ENCODE assay signal across 8 mouse cellular contexts in the genomic region with DNA sequence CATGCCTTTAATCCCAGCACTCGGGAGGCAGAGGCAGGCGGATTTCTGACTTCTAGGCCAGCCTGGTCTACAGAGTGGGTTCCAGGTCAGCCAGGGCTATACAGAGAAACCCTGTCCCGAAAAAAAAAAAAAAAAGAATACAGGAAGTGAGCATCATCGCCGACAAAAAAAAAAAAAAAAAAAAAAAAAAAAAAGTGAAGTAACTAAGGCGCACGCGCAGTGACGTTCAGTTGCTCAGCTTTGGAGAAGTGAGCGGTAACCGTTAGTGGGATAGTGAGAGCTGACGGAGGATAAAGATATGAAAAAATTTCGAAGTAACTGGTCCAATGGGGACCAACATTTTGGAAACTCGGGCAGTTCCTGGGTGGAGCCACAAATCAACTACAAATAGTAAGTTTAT. TPM values are rescaled to one million over a fixed set of nuclear protein-coding genes. Genes with fewer than 3 reads are reported as not detected.
DNase-seq lines count a peak whose midpoint lies in the region; ATAC-seq and TF ChIP-seq lines count a peak whose summit lies in the region.

A gene (plus strand): TSS at position 229 of the 400 bp plus-strand sequence.

- H3K4me2 ChIP-seq in heart, embryonic 12.5 days, result peak within 1 kb of the TSS; percentile 64
- H3K4me2 ChIP-seq in forebrain, embryonic 12.5 days, result peak within 1 kb of the TSS; percentile 47
- peak within 1 kb of the TSS; percentile 28; the same call in 1 of the 2 replicates for H3K4me2 ChIP-seq in limb, embryonic 11.5 days (ENCODE audit: low read depth, severe bottlenecking)

- 85% methylated on average over 11 of the region's 14 CpGs for WGBS in heart, embryonic 12.5 days
- 87% methylated on average over 14 of the region's 14 CpGs for WGBS in forebrain, embryonic 12.5 days
- WGBS in limb, embryonic 11.5 days, result 89% methylated on average over 14 of the region's 14 CpGs
- 84% methylated on average over 14 of the region's 14 CpGs for WGBS in small intestine, adult 2 months

- H3K9ac ChIP-seq in heart, embryonic 12.5 days, result no peak within 1 kb of the TSS
- H3K9ac ChIP-seq in ES-E14 (ENCODE audit: insufficient read depth, low read depth, low read length, poor library complexity, severe bottlenecking), result no peak within 1 kb of the TSS
- no peak within 1 kb of the TSS for H3K9ac ChIP-seq in forebrain, embryonic 12.5 days
- no peak within 1 kb of the TSS for H3K9ac ChIP-seq in limb, embryonic 11.5 days (ENCODE audit: low read length)

- H3K27ac ChIP-seq in heart, embryonic 12.5 days (ENCODE audit: poor library complexity, severe bottlenecking), result no peak within 1 kb of the TSS
- no peak within 1 kb of the TSS for H3K27ac ChIP-seq in ES-E14 (ENCODE audit: insufficient read depth, low read depth, low read length, poor library complexity, severe bottlenecking)
- H3K27ac ChIP-seq in forebrain, embryonic 12.5 days, result peak within 1 kb of the TSS; percentile 50; the same call in 1 of the 2 replicates
- H3K27ac ChIP-seq in limb, embryonic 11.5 days (replicated peaks; ENCODE audit: low read depth, low read length), result no peak within 1 kb of the TSS
- peak within 1 kb of the TSS; percentile 49; the same call in 1 of the 2 replicates for H3K27ac ChIP-seq in small intestine, adult 2 months (ENCODE audit: insufficient read depth, low read depth, low read length)

- no peaks in the 10 kb centered on the region for H3K4me1 ChIP-seq in heart, embryonic 12.5 days (replicated peaks)
- H3K4me1 ChIP-seq in ES-E14 (ENCODE audit: control insufficient read depth in 2 of 2, insufficient read depth in 2 of 2, low read length in 2 of 2, poor library complexity in 1 of 2), result no peaks in the 10 kb centered on the region
- no peaks in the 10 kb centered on the region for H3K4me1 ChIP-seq in forebrain, embryonic 12.5 days
- no peaks in the 10 kb centered on the region for H3K4me1 ChIP-seq in limb, embryonic 11.5 days (ENCODE audit: control insufficient read depth, insufficient read depth, low read length)
- H3K4me1 ChIP-seq in small intestine, adult 2 months (ENCODE audit: control insufficient read depth, insufficient read depth, insufficient read length, low read length), result no peaks in the 10 kb centered on the region

- H3K36me3 ChIP-seq in heart, embryonic 12.5 days, result no peaks in the 10 kb centered on the region
- H3K36me3 ChIP-seq in ES-E14 (ENCODE audit: control insufficient read depth, insufficient read depth, low read length, poor library complexity, severe bottlenecking), result no peaks in the 10 kb centered on the region
- no peaks in the 10 kb centered on the region for H3K36me3 ChIP-seq in forebrain, embryonic 12.5 days (replicated peaks)
- H3K36me3 ChIP-seq in limb, embryonic 11.5 days (ENCODE audit: control insufficient read depth, insufficient read depth, low read length), result no peaks in the 10 kb centered on the region
- H3K36me3 ChIP-seq in small intestine, adult 2 months (ENCODE audit: control insufficient read depth, insufficient read depth, low read length), result no peaks in the 10 kb centered on the region

- no peaks in the 10 kb centered on the region for H3K27me3 ChIP-seq in heart, embryonic 12.5 days (replicated peaks)
- 0 out of 2 replicates have a peak, but pooled peaks cover 3% of the 10 kb centered on the region for H3K27me3 ChIP-seq in forebrain, embryonic 12.5 days
- H3K27me3 ChIP-seq in limb, embryonic 11.5 days (ENCODE audit: control insufficient read depth, insufficient read depth, low read length), result no peaks in the 10 kb centered on the region
- no peaks in the 10 kb centered on the region for H3K27me3 ChIP-seq in small intestine, adult 2 months (ENCODE audit: control insufficient read depth, insufficient read depth, low read length)

- no peaks in the 10 kb centered on the region for H3K9me3 ChIP-seq in heart, embryonic 12.5 days (replicated peaks)
- H3K9me3 ChIP-seq in ES-E14 (ENCODE audit: control insufficient read depth, insufficient read depth, low read depth, low read length), result no peaks in the 10 kb centered on the region
- H3K9me3 ChIP-seq in forebrain, embryonic 12.5 days, result no peaks in the 10 kb centered on the region
- H3K9me3 ChIP-seq in limb, embryonic 11.5 days (ENCODE audit: control insufficient read depth, low read length), result no peaks in the 10 kb centered on the region

- H3K4me3 ChIP-seq in heart, embryonic 12.5 days, result peak within 1 kb of the TSS; percentile 57
- peak within 1 kb of the TSS; percentile 45 to 87 for H3K4me3 ChIP-seq in ES-E14 (ENCODE audit: insufficient read depth in 1 of 2, low read depth in 1 of 2, low read length in 2 of 2, poor library complexity in 1 of 2, severe bottlenecking in 1 of 2)
- peak within 1 kb of the TSS; percentile 48 for H3K4me3 ChIP-seq in forebrain, embryonic 12.5 days (replicated peaks)
- peak within 1 kb of the TSS; percentile 39; the same call in 1 of the 2 replicates for H3K4me3 ChIP-seq in limb, embryonic 11.5 days (ENCODE audit: low read depth, low read length)
- H3K4me3 ChIP-seq in small intestine, adult 2 months (ENCODE audit: low read depth, low read length), result peak within 1 kb of the TSS; percentile 35; the same call in 1 of the 2 replicates

- DNase-seq in heart, postnatal 4 days, result no peak
- DNase-seq in ES-E14 (ENCODE audit: low read depth, low spot score), result no peak
- DNase-seq in limb, embryonic 11.5 days (ENCODE audit: low spot score), result no peak
- DNase-seq in thymus, adult 18-20 months, result no peak

- TF ChIP-seq POLR2A in small intestine, adult 2 months (IDR thresholded peaks at IDR 0.05; ENCODE audit: low read depth, low read length), result no peak

- ATAC-seq in heart, embryonic 12.5 days (ENCODE audit: insufficient number of reproducible peaks, low FRiP score), result no peak
- no peak for ATAC-seq in forebrain, embryonic 12.5 days (ENCODE audit: low FRiP score)
- no peak for ATAC-seq in limb, embryonic 11.5 days (ENCODE audit: insufficient number of reproducible peaks, low FRiP score, low TSS enrichment, low read depth)
- no peak for ATAC-seq in erythroid progenitor cell, adult 5-6 weeks (replicated peaks; ENCODE audit: low FRiP score, poor library complexity, severe bottlenecking)

- in situ Hi-C loops in ES-E14 (cut with MboI; ENCODE audit: low sequenced_read_pairs in 2 of 2, unreplicated experiment in 2 of 2), result no loop called here

- no peak for TF ChIP-seq CTCF in small intestine, adult 2 months (IDR thresholded peaks at IDR 0.05; ENCODE audit: extremely low read depth, insufficient read length, insufficient replicate concordance, low read depth, low read length)

TF ChIP-seq in ES-E14, 5 proteins besides CTCF, POLR2A, EP300 and RAD21:
- TF ChIP-seq ZC3H11A (IDR thresholded peaks at IDR 0.05; ENCODE audit: borderline replicate concordance, low read depth, low read length) (no peak), MAFK (IDR thresholded peaks at IDR 0.05; ENCODE audit: insufficient read depth, low read depth, low read length) (no peak), ZNF384 (IDR thresholded peaks at IDR 0.05; ENCODE audit: low read depth, low read length) (peak; percentile 97)

RNA-seq across cellular contexts. Expression of the gene that starts here (rescaled TPM):
- polyA plus RNA-seq in heart, embryonic 12.5 days (2016; fragmentation: Nextera tagmentation; extraction: Ambion mirVana), result 10.8 TPM in 2 replicates
- 1 to 10 TPM; 6.1 to 6.3 TPM for total RNA-seq in heart, postnatal 4 days (2021)
- 10.1 and 10.6 TPM in 2 replicates for total RNA-seq in ES-E14 (2012; rRNA removed)
- polyA plus RNA-seq in forebrain, embryonic 12.5 days (2016; fragmentation: Nextera tagmentation; extraction: Ambion mirVana), result 16.5 and 16.6 TPM in 2 replicates
- polyA plus RNA-seq in limb, embryonic 11.5 days (2014; fragmentation: Nextera tagmentation; extraction: Ambion mirVana), result 9.9 and 12.0 TPM in 2 replicates
- 0.28 and 0.46 TPM in 2 replicates for polyA plus RNA-seq in small intestine, adult 2 months (2012; rRNA removed)
- 8.6 and 13.0 TPM in 2 replicates for total RNA-seq in erythroid progenitor cell, adult 5-6 weeks (2015; ENCODE audit: low replicate concordance)
- 5.6 and 7.9 TPM in 2 replicates for total RNA-seq in erythroid progenitor cell, adult 5-6 weeks (2017; ENCODE audit: low replicate concordance)

Comparison
In these comparisons a context has a peak if more than half of its experiments do, and no peak if none do; other contexts are left out.
1. H3K27ac ChIP-seq: peak in forebrain, embryonic 12.5 days (single experiment) and small intestine, adult 2 months (single experiment); none in heart, embryonic 12.5 days (single experiment), ES-E14 (single experiment) and limb, embryonic 11.5 days (single experiment).
2. Peak in every context shown above with its lines, with median percentiles within 50 percentile points of each other: H3K4me2 ChIP-seq and H3K4me3 ChIP-seq.